Comparison of ENCODE assay signal across 8 mouse cellular contexts in genomic region chr1:155557642-155558011, GRCm38 (mm10). TPM values are rescaled to one million over a fixed set of nuclear protein-coding genes. Genes with fewer than 3 reads are reported as not detected.
DNase-seq lines count a peak whose midpoint lies in the region; ATAC-seq and TF ChIP-seq lines count a peak whose summit lies in the region.

No protein-coding gene starts in this region.

- peak overlapping the region; percentile 92 for H3K4me2 ChIP-seq in heart, embryonic 14.5 days (ENCODE audit: low read length)
- peak overlapping the region; percentile 81 for H3K4me2 ChIP-seq in hindbrain, embryonic 12.5 days (replicated peaks)

- peaks cover 3 to 16% of the 10 kb centered on the region in 2 experiments for H3K4me1 ChIP-seq in heart, embryonic 14.5 days (ENCODE audit: control insufficient read depth in 2 of 2, insufficient read depth in 2 of 2, low read length in 2 of 2)
- peaks cover 16 to 32% of the 10 kb centered on the region in 2 experiments for H3K4me1 ChIP-seq in MEL (ENCODE audit: control insufficient read depth in 1 of 2, insufficient read depth in 2 of 2, low read length in 2 of 2)
- peaks cover 12% of the 10 kb centered on the region for H3K4me1 ChIP-seq in hindbrain, embryonic 12.5 days

- no peak for TF ChIP-seq RAD21 in MEL (IDR thresholded peaks at IDR 0.05; ENCODE audit: low read depth, low read length)

- no peak for TF ChIP-seq EP300 in MEL (IDR thresholded peaks at IDR 0.05; ENCODE audit: low read depth in 1 of 2, low read length in 2 of 2)

- 0 out of 2 replicates have a peak, but pooled peaks cover 2% of the 10 kb centered on the region for H3K9me3 ChIP-seq in heart, embryonic 14.5 days (ENCODE audit: control insufficient read depth, low read length)
- H3K9me3 ChIP-seq in MEL (replicated peaks; ENCODE audit: insufficient read depth, low read length), result no peaks in the 10 kb centered on the region
- no peaks in the 10 kb centered on the region for H3K9me3 ChIP-seq in hindbrain, embryonic 12.5 days (replicated peaks)

- peak overlapping the region; percentile 97 for H3K9ac ChIP-seq in heart, embryonic 14.5 days (ENCODE audit: low read length)
- H3K9ac ChIP-seq in MEL (ENCODE audit: control insufficient read depth, low read depth, low read length, poor library complexity, severe bottlenecking), result peak overlapping the region; percentile 95
- peak overlapping the region; percentile 94 for H3K9ac ChIP-seq in hindbrain, embryonic 12.5 days

- no peak for ATAC-seq in heart, embryonic 14.5 days (ENCODE audit: insufficient number of reproducible peaks, insufficient read depth, low FRiP score, low read depth)
- peak; percentile 32 for ATAC-seq in hindbrain, embryonic 12.5 days (ENCODE audit: low FRiP score)
- ATAC-seq in megakaryocyte-erythroid progenitor cell, adult 5-6 weeks (replicated peaks; ENCODE audit: low FRiP score, low TSS enrichment, poor library complexity, severe bottlenecking), result peak; percentile 8; the same call in 1 of the 2 replicates

- no peak; a peak in 1 of 4 replicates for TF ChIP-seq POLR2A in MEL (IDR thresholded peaks at IDR 0.05; ENCODE audit: control insufficient read depth in 1 of 2, insufficient read depth in 1 of 2, low read depth in 1 of 2, low read length in 2 of 2, poor library complexity in 1 of 2)

- DNase-seq in heart, adult 9 months (ENCODE audit: low spot score in 2 of 2), result no peak
- no peak for DNase-seq in MEL (ENCODE audit: low read depth, low spot score)
- no peak for DNase-seq in thymus, postnatal 36 days
- no peak for DNase-seq in layer of hippocampus, adult 8-10 months (ENCODE audit: low spot score in 2 of 2)
- DNase-seq in spleen, postnatal 10 days (ENCODE audit: low spot score in 2 of 2), result no peak

- no peaks in the 10 kb centered on the region for H3K27me3 ChIP-seq in heart, embryonic 14.5 days (ENCODE audit: control insufficient read depth, insufficient read depth, low read length)
- no peaks in the 10 kb centered on the region; a peak in 1 of 4 replicates for H3K27me3 ChIP-seq in MEL (ENCODE audit: control insufficient read depth in 1 of 2, insufficient read depth in 2 of 2, low read length in 2 of 2)
- no peaks in the 10 kb centered on the region for H3K27me3 ChIP-seq in hindbrain, embryonic 12.5 days

- no peak for TF ChIP-seq CTCF in MEL (IDR thresholded peaks at IDR 0.05 in 2 of 3, conservative IDR thresholded peaks at IDR 0.05 in 1 of 3; ENCODE audit: control insufficient read depth in 1 of 3, insufficient read depth in 1 of 3, low read depth in 2 of 3, low read length in 3 of 3, poor library complexity in 1 of 3, severe bottlenecking in 1 of 3)

- peak overlapping the region; percentile 2 to 61; a peak in 2 of 4 replicates for H3K27ac ChIP-seq in heart, embryonic 14.5 days (replicated peaks in 1 of 2; ENCODE audit: control insufficient read depth in 1 of 2, insufficient read depth in 1 of 2, low read depth in 2 of 2, low read length in 2 of 2)
- peak overlapping the region; percentile 69 for H3K27ac ChIP-seq in MEL (ENCODE audit: control insufficient read depth, low read depth, low read length)
- peak overlapping the region; percentile 71 for H3K27ac ChIP-seq in hindbrain, embryonic 12.5 days

- no peaks in the 10 kb centered on the region for H3K36me3 ChIP-seq in heart, embryonic 14.5 days (ENCODE audit: control insufficient read depth, insufficient read depth, low read length)
- peaks cover 2 to 36% of the 10 kb centered on the region in 2 experiments; a peak in 3 of 4 replicates for H3K36me3 ChIP-seq in MEL (ENCODE audit: control insufficient read depth in 1 of 2, insufficient read depth in 2 of 2, low read length in 2 of 2)
- no peaks in the 10 kb centered on the region for H3K36me3 ChIP-seq in hindbrain, embryonic 12.5 days

- H3K79me2 ChIP-seq in MEL (ENCODE audit: control insufficient read depth, insufficient read depth, low read length, poor library complexity), result peaks cover 39% of the 10 kb centered on the region

- 58% methylated on average over 9 of the region's 9 CpGs for WGBS in heart, embryonic 14.5 days
- WGBS in hindbrain, embryonic 12.5 days, result 60% methylated on average over 9 of the region's 9 CpGs

- peak overlapping the region; percentile 88 to 93 for H3K4me3 ChIP-seq in heart, embryonic 14.5 days (ENCODE audit: control insufficient read depth in 1 of 2, insufficient read depth in 1 of 2, low read depth in 1 of 2, low read length in 2 of 2)
- H3K4me3 ChIP-seq in MEL (ENCODE audit: control insufficient read depth in 1 of 2, insufficient read depth in 1 of 2, low read depth in 2 of 2, low read length in 2 of 2), result peak overlapping the region; percentile 86 to 99
- peak overlapping the region; percentile 88 for H3K4me3 ChIP-seq in hindbrain, embryonic 12.5 days

TF ChIP-seq in MEL, 35 proteins besides CTCF, POLR2A, EP300 and RAD21:
- TF ChIP-seq MEF2A (IDR thresholded peaks at IDR 0.05; ENCODE audit: extremely low read depth, insufficient replicate concordance, low read depth, low read length, poor library complexity, severe bottlenecking), result no peak
- TF ChIP-seq JUND (IDR thresholded peaks at IDR 0.05; ENCODE audit: low read depth, low read length), result 0 out of 2 replicates have a peak, but pooled peaks have one; percentile 44

RNA-seq across cellular contexts. Expression of gene Acbd6, which starts 0.3 kb away (rescaled TPM):
- polyA plus RNA-seq in heart, embryonic 14.5 days (2014; fragmentation: Nextera tagmentation; extraction: Ambion mirVana), result 55.5 and 61.3 TPM in 2 replicates
- total RNA-seq in MEL (2012; rRNA removed), result 96.6 and 102 TPM in 2 replicates
- polyA plus RNA-seq in MEL (2012; ENCODE audit: insufficient read depth in 1 of 2, insufficient read length in 2 of 2, low read depth in 1 of 2, low replicate concordance in 2 of 2, missing spikeins in 1 of 2), result 100 to 1,000 TPM; 145 to 270 TPM
- polyA plus RNA-seq in hindbrain, embryonic 12.5 days (2016; fragmentation: Nextera tagmentation; extraction: Ambion mirVana), result 91.1 and 91.9 TPM in 2 replicates
- 57.0 and 70.9 TPM in 2 replicates for total RNA-seq in megakaryocyte-erythroid progenitor cell, adult 5-6 weeks (2014; fragmentation: Nextera tagmentation)
- 18.9 and 44.0 TPM in 2 replicates for total RNA-seq in megakaryocyte-erythroid progenitor cell, adult 5-6 weeks (2017)
- total RNA-seq in layer of hippocampus, adult 8-10 months (2022), result 10 to 100 TPM; 83.5 to 94.2 (median 89.7) TPM
